Mouse (Mus musculus): ENCODE measurements around the gene Jup. TPM values are rescaled to one million over a fixed set of nuclear protein-coding genes. Genes with fewer than 3 reads are reported as not detected.

Jup gene
- total RNA-seq, 2 experiments from 2014 or later: 68.6 to 104 TPM

- TF ChIP-seq CTCF (IDR thresholded peaks at IDR 0.05): no peak
- no peak for DNase-seq
- H3K27ac ChIP-seq: no peak overlapping the region
- H3K4me3 ChIP-seq: no peak overlapping the region
- intact Hi-C loops (cut with DNase I): no loop called here
Measured at GRCm38 (mm10) chr11:100403445-100404134, 6.0 kb upstream of the Jup start.

- no peak for DNase-seq
- intact Hi-C loops (cut with DNase I): no loop called here
- H3K4me3 ChIP-seq: no peak overlapping the region
- TF ChIP-seq CTCF (IDR thresholded peaks at IDR 0.05): no peak
- peak overlapping the region; percentile 54; the same call in 1 of the 2 replicates for H3K27ac ChIP-seq
Measured at GRCm38 (mm10) chr11:100402682-100403081, 5.1 kb upstream of the Jup start.

GRCm38 (mm10) chr11:100402240-100402639 lies 4.7 kb upstream of the Jup start:
- intact Hi-C loops (cut with DNase I): no loop called here
- Histone ChIP-seq H3K27ac (peak overlapping the region; percentile 54), H3K4me3 (no peak overlapping the region)
- DNase-seq: no peak
- no peak for TF ChIP-seq CTCF (IDR thresholded peaks at IDR 0.05)

- H3K4me3 ChIP-seq: no peak overlapping the region
- intact Hi-C loops (cut with DNase I): loop anchor here (2.0 kb wide), 1 partner anchor 14 kb away; no protein-coding TSS in a partner anchor
- no peak for TF ChIP-seq CTCF (IDR thresholded peaks at IDR 0.05)
- DNase-seq: no peak
- H3K27ac ChIP-seq: peak overlapping the region; percentile 40; the same call in 1 of the 2 replicates
Measured at GRCm38 (mm10) chr11:100400842-100401241, 3.3 kb upstream of the Jup start.

- no peak for DNase-seq
- intact Hi-C loops (cut with DNase I): loop anchor here (2.0 kb wide), 1 partner anchor 13 kb away; no protein-coding TSS in a partner anchor
- TF ChIP-seq CTCF (IDR thresholded peaks at IDR 0.05): no peak
- no peak overlapping the region for H3K4me3 ChIP-seq
- H3K27ac ChIP-seq: peak overlapping the region; percentile 40
Measured at GRCm38 (mm10) chr11:100399727-100400538, 2.4 kb upstream of the Jup start.

GRCm38 (mm10) chr11:100399320-100399719 lies 1.8 kb upstream of the Jup start:
- Histone ChIP-seq H3K27ac (peak overlapping the region; percentile 63), H3K4me3 (no peak overlapping the region)
- no peak for TF ChIP-seq CTCF (IDR thresholded peaks at IDR 0.05)
- intact Hi-C loops (cut with DNase I): no loop called here
- no peak for DNase-seq

GRCm38 (mm10) chr11:100398517-100398916 lies 954 bp upstream of the Jup start:
- Histone ChIP-seq H3K27ac (peak overlapping the region; percentile 94), H3K4me3 (no peak overlapping the region)
- no peak for TF ChIP-seq CTCF (IDR thresholded peaks at IDR 0.05)
- DNase-seq: no peak
- intact Hi-C loops (cut with DNase I): no loop called here

- intact Hi-C loops (cut with DNase I): no loop called here
- peak; percentile 70 for DNase-seq
- H3K4me3 ChIP-seq: peak overlapping the region; percentile 98
- H3K27ac ChIP-seq: peak overlapping the region; percentile 94
- TF ChIP-seq CTCF (IDR thresholded peaks at IDR 0.05): peak; percentile 67
Measured at GRCm38 (mm10) chr11:100396886-100397599, 520 bp downstream of the Jup start.

GRCm38 (mm10) chr11:100395861-100396631 lies 1.5 kb downstream of the Jup start:
- peak overlapping the region; percentile 98 for H3K4me3 ChIP-seq
- TF ChIP-seq CTCF (IDR thresholded peaks at IDR 0.05): no peak
- peak; percentile 52 for DNase-seq
- peak overlapping the region; percentile 94 for H3K27ac ChIP-seq
- intact Hi-C loops (cut with DNase I): no loop called here

GRCm38 (mm10) chr11:100395200-100395599 lies 2.4 kb downstream of the Jup start:
- H3K4me3 ChIP-seq: peak overlapping the region; percentile 98
- no peak for TF ChIP-seq CTCF (IDR thresholded peaks at IDR 0.05)
- DNase-seq: peak; percentile 91
- peak overlapping the region; percentile 94 for H3K27ac ChIP-seq
- intact Hi-C loops (cut with DNase I): no loop called here

GRCm38 (mm10) chr11:100394353-100395074 lies 3.0 kb downstream of the Jup start:
- H3K4me3 ChIP-seq: peak overlapping the region; percentile 98
- intact Hi-C loops (cut with DNase I): no loop called here
- DNase-seq: no peak
- H3K27ac ChIP-seq: peak overlapping the region; percentile 94
- no peak for TF ChIP-seq CTCF (IDR thresholded peaks at IDR 0.05)
